Mouse (Mus musculus) embryo, embryonic 10.5 days (tissue): ENCODE measurements around the gene Misp.

ENCODE experiments used
- DNase-seq: peaks from one replicate; pipeline ENCODE4 v3.0.0-alpha.2; 2015; ENCODE audit warnings: low spot score

Gene Misp

DNA sequence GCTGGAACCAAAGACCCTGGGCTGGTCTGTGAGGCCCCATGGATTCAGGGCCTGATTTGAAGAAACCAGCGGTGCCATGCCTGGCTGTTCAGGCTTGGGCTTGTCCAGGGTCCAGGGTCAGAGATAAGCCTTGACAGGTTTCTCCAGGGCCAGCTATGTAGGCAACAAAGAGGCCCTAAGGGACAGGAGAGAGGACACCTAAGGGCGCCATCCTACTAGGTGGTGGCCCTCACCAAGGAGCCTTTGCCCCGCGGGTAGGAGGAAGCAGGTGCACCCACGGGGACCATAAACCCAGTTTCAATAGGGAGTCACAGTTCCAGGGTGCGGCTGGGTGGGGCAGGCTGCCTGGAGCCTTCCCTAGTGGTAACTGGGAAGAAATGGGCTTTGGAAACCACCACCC is 2.2 kb downstream of the Misp start:
- DNase-seq = no peak

- no peak for DNase-seq
These were observed 3.6 kb downstream of the Misp start for GRCm38 (mm10) chr10:79824413-79824812.

GRCm38 (mm10) chr10:79831583-79831982 is 10.8 kb downstream of the Misp start:
- DNase-seq = no peak

- DNase-seq = no peak
These were observed 11.4 kb downstream of the Misp start for GRCm38 (mm10) chr10:79832026-79832785.

DNA sequence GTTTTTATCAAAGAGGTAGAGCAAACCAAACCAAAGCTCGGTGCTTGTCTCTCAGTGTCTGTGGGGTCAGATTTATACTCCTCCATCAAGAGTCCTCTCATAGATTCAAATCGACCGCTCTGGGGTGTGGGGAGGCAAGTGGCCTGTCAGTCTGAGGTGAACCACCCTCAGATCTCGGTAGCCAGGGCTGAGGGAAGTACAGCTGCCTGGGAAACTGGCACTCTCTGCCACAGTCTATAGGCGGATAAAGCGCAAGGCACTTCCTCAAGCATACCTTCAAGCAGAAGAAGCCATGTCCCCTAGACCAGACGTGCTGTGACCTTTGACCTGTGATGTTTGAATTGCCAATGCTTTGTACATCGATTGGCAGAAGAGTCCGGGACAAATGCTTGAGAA is 12.0 kb downstream of the Misp start:
- no peak for DNase-seq

DNA sequence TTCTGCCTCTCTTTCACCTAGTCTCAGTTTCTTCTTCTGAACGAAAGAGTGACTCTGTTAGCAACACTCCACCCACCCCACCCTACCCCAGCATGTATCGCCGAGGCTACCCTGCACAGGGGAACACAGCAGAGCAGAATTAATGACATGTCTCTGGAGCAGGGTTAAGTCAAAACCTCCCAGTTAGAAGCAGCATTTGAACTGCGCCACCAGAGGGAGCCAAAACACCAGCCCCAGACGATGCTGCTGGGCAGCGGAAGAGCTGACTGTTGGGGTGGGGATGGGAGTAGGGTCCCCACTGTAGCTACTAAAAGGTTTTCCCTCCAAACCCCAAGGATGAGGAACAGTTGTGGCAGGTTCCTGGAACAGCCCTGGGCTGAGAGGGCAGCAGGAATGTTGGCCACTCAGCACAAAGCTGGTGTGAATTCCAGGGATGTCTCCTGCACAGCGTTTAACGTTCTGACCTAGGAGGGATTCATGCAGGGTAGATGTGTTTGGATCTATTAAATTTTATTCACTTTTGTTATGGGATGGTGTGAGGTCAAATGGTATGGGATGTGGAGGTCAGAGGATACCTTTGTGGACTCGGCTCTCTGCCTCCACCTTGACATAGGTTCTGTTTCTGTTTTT is 14.1 kb downstream of the Misp start:
- DNase-seq = peak; percentile 86

DNA sequence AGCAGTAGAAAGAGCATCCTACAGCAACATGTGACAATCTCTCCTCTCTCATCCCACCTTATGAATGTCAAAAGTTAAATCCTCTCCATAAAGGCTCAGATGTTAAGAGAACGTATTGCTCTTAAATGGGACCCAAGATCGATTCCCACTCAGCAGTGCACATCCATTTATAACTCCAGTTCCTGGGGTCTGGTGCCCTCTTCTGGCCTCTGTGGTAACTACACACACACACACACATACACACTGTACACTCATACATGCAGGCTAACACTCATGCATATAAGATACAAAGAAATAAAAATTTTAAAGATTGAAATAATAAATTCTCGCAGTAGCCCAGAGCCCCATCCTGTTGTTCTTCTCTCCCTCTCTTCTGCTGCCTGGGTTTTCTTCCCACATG is 16.1 kb downstream of the Misp start:
- no peak for DNase-seq

- DNase-seq = no peak
These were observed 17.4 kb downstream of the Misp start for GRCm38 (mm10) chr10:79838151-79838550.

DNA sequence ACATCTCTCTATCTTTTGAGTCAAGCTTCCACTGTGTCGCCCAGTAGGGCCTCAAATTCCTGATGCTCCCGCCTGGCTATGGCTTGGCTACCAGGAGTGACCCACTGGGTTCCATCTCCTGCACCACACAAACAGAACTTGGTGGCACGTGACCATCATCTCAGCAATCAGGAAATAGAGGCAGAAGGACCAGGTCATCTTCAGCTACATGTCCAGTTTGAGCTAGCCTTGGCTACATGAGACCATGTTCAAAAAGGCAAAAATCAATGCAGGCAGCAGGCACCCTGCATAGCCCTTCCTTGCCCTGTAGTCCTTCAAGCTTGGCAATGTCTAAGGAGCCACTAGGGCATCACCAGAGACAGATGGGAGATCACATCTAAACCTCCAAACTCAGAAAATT is 19.3 kb downstream of the Misp start:
- DNase-seq = no peak

DNA sequence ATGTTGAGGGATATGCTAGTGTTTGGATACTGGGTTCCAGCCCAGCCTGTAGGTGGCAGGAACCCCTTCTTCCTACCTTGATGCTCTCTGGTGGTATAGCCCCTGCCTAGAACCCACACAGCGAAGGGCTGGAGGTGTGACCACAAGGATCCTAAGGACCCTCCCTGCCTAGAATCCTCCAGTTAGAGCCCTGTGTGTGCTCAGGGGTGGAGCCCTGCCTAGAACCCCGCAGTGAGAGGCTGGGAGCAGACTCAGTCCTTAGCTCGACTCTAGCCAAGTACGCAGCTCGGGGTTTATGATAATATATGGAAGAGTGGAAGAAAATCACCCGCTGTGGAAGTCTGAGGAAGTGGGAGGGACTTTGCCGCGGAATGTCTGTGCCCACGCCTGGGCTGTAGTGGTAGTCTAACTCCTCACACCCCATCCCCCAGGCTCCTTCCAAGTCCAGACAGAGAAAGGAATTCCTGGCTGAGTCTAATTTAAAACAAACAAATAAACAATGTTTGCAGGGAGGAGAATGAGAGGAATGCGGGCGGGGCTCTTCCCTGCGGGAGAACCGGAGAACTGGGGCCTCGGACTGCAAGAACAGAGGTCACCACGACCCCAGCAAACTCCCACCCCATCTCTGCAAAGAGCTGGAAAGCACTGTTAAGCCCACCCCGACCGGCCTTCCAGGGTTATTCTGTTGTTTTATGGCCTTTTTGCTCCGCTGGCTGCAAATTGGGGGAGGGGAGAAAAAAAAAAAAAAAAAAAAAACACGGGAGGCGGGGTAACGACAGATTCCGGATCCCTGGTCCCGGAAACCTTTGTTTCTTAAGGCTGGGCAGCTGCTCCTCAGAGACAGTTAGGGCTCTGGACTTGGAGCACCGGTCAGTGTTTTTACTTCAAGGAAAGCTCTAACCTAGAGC is 20.1 kb downstream of the Misp start:
- peak; percentile 83 for DNase-seq

- DNase-seq = no peak
These were observed 21.5 kb downstream of the Misp start for GRCm38 (mm10) chr10:79842322-79842721.

- DNase-seq = no peak
These were observed 22.7 kb downstream of the Misp start for GRCm38 (mm10) chr10:79843476-79843875.

- DNase-seq = no peak
These were observed 25.8 kb downstream of the Misp start for GRCm38 (mm10) chr10:79846553-79846952.

- no peak for DNase-seq
These were observed 29.3 kb downstream of the Misp start for GRCm38 (mm10) chr10:79849941-79850628.

- no peak for DNase-seq
These were observed 30.9 kb downstream of the Misp start for GRCm38 (mm10) chr10:79851653-79852052.

GRCm38 (mm10) chr10:79852107-79852789 is 31.5 kb downstream of the Misp start:
- DNase-seq = peak; percentile 53

DNA sequence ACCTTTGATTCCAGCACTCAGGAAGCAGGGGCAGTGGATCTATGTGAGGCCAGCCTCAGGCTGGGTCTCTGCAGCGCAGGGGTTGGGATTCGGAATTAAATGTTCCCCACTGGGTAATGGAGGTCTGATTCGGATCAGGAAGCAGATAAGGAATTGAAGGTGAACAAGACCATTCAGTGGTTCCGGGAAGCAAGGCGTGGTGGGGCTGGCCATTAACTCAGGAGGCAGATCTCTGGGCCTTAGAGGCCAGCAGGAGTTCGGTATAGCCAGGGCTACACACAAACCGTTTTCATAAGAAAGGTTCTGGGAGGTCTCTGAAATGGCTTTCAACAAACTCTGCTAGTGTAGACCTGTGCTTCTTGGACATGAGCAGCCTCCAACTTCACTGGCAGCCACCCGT is 32.0 kb downstream of the Misp start:
- peak; percentile 46 for DNase-seq

DNA sequence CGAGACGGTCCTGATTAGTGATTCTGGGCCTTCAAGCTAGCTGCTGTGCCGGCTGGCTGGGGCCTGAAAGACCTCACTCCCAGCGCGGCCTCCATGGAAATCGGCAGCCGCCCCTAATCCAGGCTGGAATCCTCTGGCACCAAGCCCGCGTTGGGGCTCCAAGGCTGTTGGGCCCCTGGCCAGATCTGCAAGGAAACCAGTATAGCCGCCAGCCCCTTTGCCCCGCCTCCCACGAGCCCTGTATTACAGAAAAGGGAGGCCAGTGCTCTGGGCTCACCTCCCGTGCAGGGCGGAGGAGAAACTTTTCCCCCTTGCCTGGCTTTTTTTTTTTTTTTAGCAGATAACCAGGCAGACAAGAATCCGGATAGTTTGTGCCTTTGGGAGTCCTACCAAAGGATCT is 32.6 kb downstream of the Misp start:
- peak; percentile 80 for DNase-seq

GRCm38 (mm10) chr10:79853860-79854795 is 33.3 kb downstream of the Misp start, which contains the start of gene Ptbp1:
Gene Ptbp1, plus strand, starts transcription at chr10:79854427.
- DNase-seq = peak; percentile 100

GRCm38 (mm10) chr10:79854801-79855541 is 34.2 kb downstream of the Misp start:
- peak; percentile 86 for DNase-seq
